Mouse (Mus musculus) forebrain, embryonic 16.5 days (tissue): ENCODE results near the gene Vmn2r83. TPM values are rescaled to one million over a fixed set of nuclear protein-coding genes. Genes with fewer than 3 reads are reported as not detected.

ENCODE experiments used
- ATAC-seq: fragments of 200-750 bp; cut with Nextera tagmentation; 2 replicates; pipeline ENCODE4 v1.8.0; 2017; ENCODE audit warnings: mild to moderate bottlenecking, moderate library complexity
- H3K27ac ChIP-seq: fragments of 300-500 bp; sonication (generic); 2 replicates; pipeline ENCODE4 v1.5.1; 2014; ENCODE audit warnings: low read length, control low read depth
- H3K27me3 ChIP-seq: fragments of 300-500 bp; sonication (generic); replicated peaks from 2 replicates; pipeline ENCODE4 v1.6.1; 2014; ENCODE audit warnings: low read length; ENCODE audit not compliant: control insufficient read depth, insufficient read depth
- H3K36me3 ChIP-seq: fragments of 300-500 bp; sonication (generic); 2 replicates; pipeline ENCODE4 v1.6.1; 2014; ENCODE audit not compliant: control insufficient read depth, insufficient read depth
- H3K4me1 ChIP-seq: fragments of 300-500 bp; sonication (generic); replicated peaks from 2 replicates; pipeline ENCODE4 v1.6.1; 2014; ENCODE audit warnings: low read length; ENCODE audit not compliant: control insufficient read depth, insufficient read depth
- H3K4me2 ChIP-seq: fragments of 300-500 bp; sonication (generic); 2 replicates; pipeline ENCODE4 v1.6.1; 2014; ENCODE audit warnings: mild to moderate bottlenecking, low read length, control low read depth
- H3K4me3 ChIP-seq: fragments of 300-500 bp; sonication (generic); replicated peaks from 2 replicates; pipeline ENCODE4 v1.5.1; 2014; ENCODE audit warnings: mild to moderate bottlenecking, low read length, control low read depth
- H3K9ac ChIP-seq: fragments of 300-500 bp; sonication (generic); replicated peaks from 2 replicates; pipeline ENCODE4 v1.6.1; 2014; ENCODE audit warnings: low read depth, low read length, control low read depth
- H3K9me3 ChIP-seq: fragments of 300-500 bp; sonication (generic); 2 replicates; pipeline ENCODE4 v1.6.1; 2016; ENCODE audit warnings: low read length; ENCODE audit not compliant: control insufficient read depth
- WGBS: fragments of 180-500 bp; shearing (Covaris S2); extraction: QIAGEN DNeasy Blood & Tissue Kit; methylation state at CpG from one replicate; pipeline ENCODE4 v1.1.7; 2014; 5-methylcytosine and 5-hydroxymethylcytosine counted together
- polyA plus RNA-seq: library from polyadenylated mRNA; unstranded; fragments of >200 nt; fragmentation: Nextera tagmentation; extraction: Ambion mirVana; gene quantifications from 2 replicates; pipeline ENCODE4 v1.2.1, GENCODE M21; 2015

The Vmn2r83 gene
- polyA plus RNA-seq, 1 experiment from 2014 or later = not detected

GRCm38 (mm10) chr10:79526661-79527452, 58.3 kb downstream of the Vmn2r83 start:
- no peak overlapping the region for H3K4me3 ChIP-seq
- 89% methylated on average over 12 of the region's 12 CpGs for WGBS
- no peak overlapping the region for H3K27ac ChIP-seq
- H3K4me2 ChIP-seq = no peak overlapping the region
- H3K27me3 ChIP-seq = no peaks in the 10 kb centered on the region
- no peaks in the 10 kb centered on the region for H3K4me1 ChIP-seq
- no peaks in the 10 kb centered on the region for H3K36me3 ChIP-seq
- ATAC-seq = no peak
- no peak overlapping the region for H3K9ac ChIP-seq
- H3K9me3 ChIP-seq = no peaks in the 10 kb centered on the region

GRCm38 (mm10) chr10:79527453-79527845, 58.9 kb downstream of the Vmn2r83 start:
- WGBS = 91% methylated on average over 6 of the region's 6 CpGs
- no peak overlapping the region for H3K9ac ChIP-seq
- no peak overlapping the region for H3K4me2 ChIP-seq
- no peak overlapping the region for H3K27ac ChIP-seq
- no peaks in the 10 kb centered on the region for H3K9me3 ChIP-seq
- no peak for ATAC-seq
- no peak overlapping the region for H3K4me3 ChIP-seq
- H3K27me3 ChIP-seq = no peaks in the 10 kb centered on the region
- H3K4me1 ChIP-seq = no peaks in the 10 kb centered on the region
- no peaks in the 10 kb centered on the region for H3K36me3 ChIP-seq

GRCm38 (mm10) chr10:79528081-79528480, 59.5 kb downstream of the Vmn2r83 start:
- no peak for ATAC-seq
- Histone ChIP-seq H3K27ac (no peak overlapping the region), H3K4me1 (peaks cover 1% of the 10 kb centered on the region; the same call in 1 of the 2 replicates), H3K9me3 (no peaks in the 10 kb centered on the region), H3K36me3 (no peaks in the 10 kb centered on the region), H3K4me3 (no peak overlapping the region), H3K9ac (no peak overlapping the region), H3K4me2 (no peak overlapping the region), H3K27me3 (no peaks in the 10 kb centered on the region)
- WGBS = 76% methylated on average over 3 of the region's 3 CpGs

- peaks cover 8% of the 10 kb centered on the region for H3K4me1 ChIP-seq
- no peak overlapping the region for H3K9ac ChIP-seq
- no peaks in the 10 kb centered on the region for H3K27me3 ChIP-seq
- H3K9me3 ChIP-seq = no peaks in the 10 kb centered on the region
- no peak for ATAC-seq
- H3K36me3 ChIP-seq = no peaks in the 10 kb centered on the region
- H3K27ac ChIP-seq = no peak overlapping the region
- H3K4me3 ChIP-seq = no peak overlapping the region
- 79% methylated on average over 8 of the region's 8 CpGs for whole genome bisulfite sequencing
- no peak overlapping the region for H3K4me2 ChIP-seq
Measured at GRCm38 (mm10) chr10:79530241-79530640, 61.7 kb downstream of the Vmn2r83 start.

GRCm38 (mm10) chr10:79530721-79531120, 62.2 kb downstream of the Vmn2r83 start:
- no peaks in the 10 kb centered on the region for H3K36me3 ChIP-seq
- WGBS = 95% methylated on average over 13 of the region's 13 CpGs
- ATAC-seq = no peak
- no peaks in the 10 kb centered on the region for H3K27me3 ChIP-seq
- H3K9ac ChIP-seq = no peak overlapping the region
- H3K27ac ChIP-seq = no peak overlapping the region
- H3K9me3 ChIP-seq = no peaks in the 10 kb centered on the region
- H3K4me1 ChIP-seq = peaks cover 8% of the 10 kb centered on the region
- H3K4me2 ChIP-seq = no peak overlapping the region
- H3K4me3 ChIP-seq = no peak overlapping the region

DNA sequence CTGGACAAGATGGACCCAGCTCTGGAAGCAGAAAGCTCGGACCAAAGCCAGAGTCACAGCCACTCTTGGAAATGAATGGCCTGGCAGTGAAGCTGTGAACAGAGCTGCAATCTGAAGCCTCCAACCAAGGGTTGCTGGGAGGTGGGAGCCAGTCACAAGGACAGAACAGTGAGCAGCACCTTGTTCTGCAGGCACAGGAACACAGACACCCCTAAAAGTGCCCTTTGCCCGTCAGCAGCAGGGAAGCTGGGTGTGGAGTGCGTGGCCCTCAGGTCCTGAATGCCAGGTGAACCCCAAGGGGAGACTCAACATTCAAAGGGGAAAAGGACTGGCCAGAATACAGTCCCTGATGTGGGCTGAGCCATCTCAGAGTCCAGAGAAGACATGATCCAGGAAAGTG, 63.1 kb downstream of the Vmn2r83 start:
- H3K9me3 ChIP-seq = no peaks in the 10 kb centered on the region
- ATAC-seq = no peak
- peaks cover 8% of the 10 kb centered on the region for H3K4me1 ChIP-seq
- no peaks in the 10 kb centered on the region for H3K36me3 ChIP-seq
- whole genome bisulfite sequencing = 89% methylated on average over 3 of the region's 3 CpGs
- no peak overlapping the region for H3K4me2 ChIP-seq
- no peaks in the 10 kb centered on the region for H3K27me3 ChIP-seq
- H3K27ac ChIP-seq = no peak overlapping the region
- no peak overlapping the region for H3K4me3 ChIP-seq
- H3K9ac ChIP-seq = no peak overlapping the region

DNA sequence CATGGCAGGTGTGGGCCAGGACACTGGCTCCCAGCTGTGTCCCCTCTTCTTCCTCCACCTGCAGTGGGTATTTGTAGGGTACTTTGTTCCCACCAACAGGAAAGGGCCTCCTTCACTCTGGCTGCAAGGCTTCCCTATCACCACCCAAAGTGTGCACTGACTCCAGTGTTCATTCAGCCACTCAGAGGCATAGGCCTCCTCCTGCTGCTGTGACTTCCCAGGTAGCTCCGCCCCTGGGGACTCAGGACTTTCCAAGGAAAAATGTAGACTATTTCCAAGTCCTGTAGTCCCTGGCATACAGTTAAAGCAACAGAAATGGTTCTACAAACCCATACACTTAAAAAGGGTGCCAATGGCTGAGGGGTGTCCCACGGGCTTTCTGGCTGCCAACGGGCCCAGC, 64.1 kb downstream of the Vmn2r83 start:
- Histone ChIP-seq H3K27ac (no peak overlapping the region), H3K9ac (peak overlapping the region; percentile 58), H3K27me3 (no peaks in the 10 kb centered on the region), H3K36me3 (no peaks in the 10 kb centered on the region), H3K4me2 (peak overlapping the region; percentile 92), H3K4me3 (peak overlapping the region; percentile 59), H3K9me3 (no peaks in the 10 kb centered on the region), H3K4me1 (peaks cover 8% of the 10 kb centered on the region)
- WGBS = 28% methylated on average over 3 of the region's 3 CpGs
- no peak; the same call in 1 of the 2 replicates for ATAC-seq

DNA sequence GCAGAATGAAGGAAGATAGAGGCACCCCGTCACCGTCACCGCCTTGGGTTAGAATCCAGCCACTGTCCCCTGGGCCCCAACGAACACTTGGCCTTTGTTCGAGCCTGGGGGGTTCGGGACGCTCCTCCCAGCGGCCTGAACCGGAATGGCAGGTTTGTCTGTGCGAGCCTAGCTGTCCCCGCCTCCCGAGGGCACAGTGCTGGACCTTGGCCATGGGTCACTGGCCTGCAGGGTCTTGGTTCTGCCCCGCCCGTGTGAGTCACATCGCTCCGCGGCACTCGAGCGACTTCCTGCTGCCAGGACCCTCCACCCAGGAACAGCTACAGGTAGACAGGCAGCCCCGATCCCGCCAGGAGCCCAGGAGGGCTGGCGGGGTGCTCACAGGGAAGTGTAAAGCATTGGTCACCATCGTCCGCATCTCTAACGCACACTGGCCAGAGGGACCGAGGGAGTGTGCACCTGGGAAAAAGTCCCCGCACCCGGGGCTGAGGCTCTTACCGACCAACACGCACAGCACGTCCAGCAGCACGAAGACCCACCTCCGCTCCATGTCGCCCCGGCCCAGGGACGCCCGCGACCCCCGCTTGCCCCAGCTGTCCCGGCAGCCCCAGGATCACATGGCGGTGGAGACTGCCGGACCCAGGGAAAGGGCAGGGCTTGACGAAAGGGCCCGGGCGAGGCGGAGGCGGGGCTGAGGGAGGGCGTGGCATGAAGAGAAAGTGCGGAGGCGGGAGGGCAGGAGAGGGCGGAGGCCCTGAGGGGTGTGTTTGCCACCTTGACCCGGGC, 64.8 kb downstream of the Vmn2r83 start, which contains the start of gene Plpp2:
TSS of gene Plpp2 (minus strand) at position 671 of the 786 bp plus-strand sequence.
- peak within 1 kb of the TSS; percentile 92 for H3K4me2 ChIP-seq
- under 1% methylated on average over 51 of the region's 52 CpGs for WGBS
- 0 out of 2 replicates have a peak, but pooled peaks cover 2% of the 10 kb centered on the region for H3K36me3 ChIP-seq
- H3K27ac ChIP-seq = no peak within 1 kb of the TSS
- peak within 1 kb of the TSS; percentile 59 for H3K4me3 ChIP-seq
- peak within 1 kb of the TSS; percentile 58 for H3K9ac ChIP-seq
- H3K27me3 ChIP-seq = no peaks in the 10 kb centered on the region
- H3K4me1 ChIP-seq = peaks cover 8% of the 10 kb centered on the region
- H3K9me3 ChIP-seq = no peaks in the 10 kb centered on the region
- ATAC-seq = peak; percentile 56

GRCm38 (mm10) chr10:79534426-79534825, 65.9 kb downstream of the Vmn2r83 start:
- WGBS = 87% methylated on average over 2 of the region's 2 CpGs
- Histone ChIP-seq H3K9me3 (no peaks in the 10 kb centered on the region), H3K27ac (no peak overlapping the region), H3K36me3 (peaks cover 3% of the 10 kb centered on the region; the same call in 1 of the 2 replicates), H3K4me3 (no peak overlapping the region), H3K4me1 (peaks cover 8% of the 10 kb centered on the region), H3K9ac (no peak overlapping the region), H3K4me2 (no peak overlapping the region), H3K27me3 (no peaks in the 10 kb centered on the region)
- no peak for ATAC-seq
